Mouse (Mus musculus) stomach, embryonic 14.5 days (tissue): ENCODE data around the gene Ryr2. TPM values are rescaled to one million over a fixed set of nuclear protein-coding genes. Genes with fewer than 3 reads are reported as not detected.

Experiments used
- ATAC-seq: fragments of 200-750 bp; cut with Nextera tagmentation; 2 replicates; pipeline ENCODE4 v1.8.0; 2017; ENCODE audit warnings: low read depth, moderate TSS enrichment; ENCODE audit not compliant: insufficient number of reproducible peaks, insufficient read depth, low FRiP score
- H3K27ac ChIP-seq: fragments of 300-500 bp; sonication (generic); 2 replicates; pipeline ENCODE4 v1.5.1; 2014; ENCODE audit warnings: mild to moderate bottlenecking, low read length, moderate library complexity, mixed read lengths
- H3K27me3 ChIP-seq: fragments of 300-500 bp; sonication (generic); 2 replicates; pipeline ENCODE4 v1.6.1; 2014; ENCODE audit warnings: low read length, control low read depth, mixed read lengths; ENCODE audit not compliant: control insufficient read depth, insufficient read depth
- H3K36me3 ChIP-seq: fragments of 300-500 bp; sonication (generic); 2 replicates; pipeline ENCODE4 v1.6.1; 2014; ENCODE audit warnings: mild to moderate bottlenecking, control low read depth, low read length, moderate library complexity, mixed read lengths; ENCODE audit not compliant: control insufficient read depth, insufficient read depth
- H3K4me1 ChIP-seq: fragments of 300-500 bp; sonication (generic); 2 replicates; pipeline ENCODE4 v1.6.1; 2014; ENCODE audit warnings: low read length, control low read depth, mixed read lengths; ENCODE audit not compliant: control insufficient read depth, insufficient read depth
- H3K4me2 ChIP-seq: fragments of 300-500 bp; sonication (generic); replicated peaks from 2 replicates; pipeline ENCODE4 v1.6.1; 2014; ENCODE audit warnings: low read depth, low read length, control low read depth
- H3K4me3 ChIP-seq: fragments of 300-500 bp; sonication (generic); 2 replicates; pipeline ENCODE4 v1.5.1; 2014; ENCODE audit warnings: low read depth, low read length, control low read depth
- H3K9ac ChIP-seq: fragments of 300-500 bp; sonication (generic); replicated peaks from 2 replicates; pipeline ENCODE4 v1.6.1; 2014; ENCODE audit warnings: low read depth, mild to moderate bottlenecking, control low read depth, low read length, moderate library complexity, mixed read lengths
- H3K9me3 ChIP-seq: fragments of 300-500 bp; sonication (generic); 2 replicates; pipeline ENCODE4 v1.6.1; 2016; ENCODE audit warnings: low read depth, low read length, control low read depth; ENCODE audit not compliant: control insufficient read depth
- WGBS: fragments of 180-500 bp; shearing (Covaris S2); extraction: QIAGEN DNeasy Blood & Tissue Kit; methylation state at CpG from one replicate; pipeline ENCODE4 v1.1.7; 2014; 5-methylcytosine and 5-hydroxymethylcytosine counted together
- polyA plus RNA-seq: library from polyadenylated mRNA; unstranded; fragments of >200 nt; fragmentation: Nextera tagmentation; extraction: Ambion mirVana; gene quantifications from 2 replicates; pipeline ENCODE4 v1.2.1, GENCODE M21; 2014

Ryr2 gene
- polyA plus RNA-seq, 1 experiment from 2014 or later, result 2.6 TPM

GRCm38 (mm10) chr13:12083443-12084111, 23.2 kb downstream of the Ryr2 start:
- Histone ChIP-seq H3K27ac (no peak overlapping the region), H3K4me3 (no peak overlapping the region), H3K4me2 (no peak overlapping the region), H3K27me3 (no peaks in the 10 kb centered on the region), H3K36me3 (no peaks in the 10 kb centered on the region), H3K9me3 (no peaks in the 10 kb centered on the region), H3K4me1 (no peaks in the 10 kb centered on the region), H3K9ac (no peak overlapping the region)
- peak; percentile 23; the same call in 1 of the 2 replicates for ATAC-seq
- 27% methylated on average over 10 of the region's 10 CpGs for WGBS

GRCm38 (mm10) chr13:12080590-12080989, 26.2 kb downstream of the Ryr2 start:
- Histone ChIP-seq H3K9me3 (no peaks in the 10 kb centered on the region), H3K27me3 (no peaks in the 10 kb centered on the region), H3K4me2 (no peak overlapping the region), H3K4me1 (no peaks in the 10 kb centered on the region), H3K36me3 (no peaks in the 10 kb centered on the region), H3K4me3 (no peak overlapping the region), H3K27ac (no peak overlapping the region), H3K9ac (no peak overlapping the region)
- 74% methylated on average over 4 of the region's 4 CpGs for WGBS
- no peak for ATAC-seq

GRCm38 (mm10) chr13:12079536-12079935, 27.2 kb downstream of the Ryr2 start:
- Histone ChIP-seq H3K36me3 (no peaks in the 10 kb centered on the region), H3K9me3 (no peaks in the 10 kb centered on the region), H3K27me3 (no peaks in the 10 kb centered on the region), H3K4me3 (no peak overlapping the region), H3K27ac (no peak overlapping the region), H3K9ac (no peak overlapping the region), H3K4me2 (no peak overlapping the region), H3K4me1 (no peaks in the 10 kb centered on the region)
- WGBS, result 69% methylated on average over 4 of the region's 4 CpGs
- no peak for ATAC-seq

- no peak overlapping the region for H3K27ac ChIP-seq
- H3K9ac ChIP-seq, result no peak overlapping the region
- H3K4me2 ChIP-seq, result no peak overlapping the region
- no peak overlapping the region for H3K4me3 ChIP-seq
- WGBS, result 88% methylated on average over 6 of the region's 6 CpGs
- H3K9me3 ChIP-seq, result no peaks in the 10 kb centered on the region
- no peaks in the 10 kb centered on the region for H3K4me1 ChIP-seq
- H3K36me3 ChIP-seq, result no peaks in the 10 kb centered on the region
- H3K27me3 ChIP-seq, result no peaks in the 10 kb centered on the region
- no peak for ATAC-seq
Observed at GRCm38 (mm10) chr13:12074897-12075296, 31.8 kb downstream of the Ryr2 start.

GRCm38 (mm10) chr13:12072571-12072970, 34.2 kb downstream of the Ryr2 start:
- 42% methylated on average over 7 of the region's 7 CpGs for WGBS
- no peak for ATAC-seq
- no peak overlapping the region for H3K4me2 ChIP-seq

GRCm38 (mm10) chr13:12072112-12072511, 34.6 kb downstream of the Ryr2 start:
- H3K4me3 ChIP-seq, result no peak overlapping the region
- H3K27me3 ChIP-seq, result no peaks in the 10 kb centered on the region
- 37% methylated on average over 3 of the region's 3 CpGs for WGBS
- no peaks in the 10 kb centered on the region for H3K4me1 ChIP-seq
- H3K9ac ChIP-seq, result no peak overlapping the region
- no peak overlapping the region for H3K4me2 ChIP-seq
- no peaks in the 10 kb centered on the region for H3K36me3 ChIP-seq
- H3K27ac ChIP-seq, result no peak overlapping the region
- ATAC-seq, result no peak
- no peaks in the 10 kb centered on the region for H3K9me3 ChIP-seq

More at GRCm38 (mm10) chr13:12072571-12072970, 34.2 kb downstream of the Ryr2 start:
- no peak overlapping the region for H3K4me3 ChIP-seq
- no peaks in the 10 kb centered on the region for H3K9me3 ChIP-seq
- no peaks in the 10 kb centered on the region for H3K4me1 ChIP-seq
- no peaks in the 10 kb centered on the region for H3K27me3 ChIP-seq
- no peak overlapping the region for H3K9ac ChIP-seq
- H3K36me3 ChIP-seq, result no peaks in the 10 kb centered on the region
- no peak overlapping the region for H3K27ac ChIP-seq

GRCm38 (mm10) chr13:12070157-12071129, 36.3 kb downstream of the Ryr2 start:
- no peaks in the 10 kb centered on the region for H3K9me3 ChIP-seq
- H3K9ac ChIP-seq, result no peak overlapping the region
- H3K4me2 ChIP-seq, result no peak overlapping the region
- 77% methylated on average over 14 of the region's 14 CpGs for WGBS
- H3K4me1 ChIP-seq, result no peaks in the 10 kb centered on the region
- no peak overlapping the region for H3K4me3 ChIP-seq
- no peaks in the 10 kb centered on the region for H3K27me3 ChIP-seq
- ATAC-seq, result no peak
- H3K36me3 ChIP-seq, result no peaks in the 10 kb centered on the region
- H3K27ac ChIP-seq, result no peak overlapping the region

GRCm38 (mm10) chr13:12064576-12064975, 42.2 kb downstream of the Ryr2 start:
- no peak for ATAC-seq
- 82% methylated on average over 4 of the region's 4 CpGs for WGBS

More at GRCm38 (mm10) chr13:12064576-12064975, 42.2 kb downstream of the Ryr2 start:
- no peak overlapping the region for H3K4me2 ChIP-seq
- no peak overlapping the region for H3K9ac ChIP-seq
- no peaks in the 10 kb centered on the region for H3K27me3 ChIP-seq
- H3K4me1 ChIP-seq, result no peaks in the 10 kb centered on the region
- no peak overlapping the region for H3K4me3 ChIP-seq
- H3K36me3 ChIP-seq, result no peaks in the 10 kb centered on the region
- H3K27ac ChIP-seq, result no peak overlapping the region
- H3K9me3 ChIP-seq, result no peaks in the 10 kb centered on the region
